Mouse (Mus musculus): ENCODE data around the gene Sit1. TPM values are rescaled to one million over a fixed set of nuclear protein-coding genes. Genes with fewer than 3 reads are reported as not detected.

Sit1 gene
- polyA plus RNA-seq, 1 experiment from 2014 or later: not detected

DNA sequence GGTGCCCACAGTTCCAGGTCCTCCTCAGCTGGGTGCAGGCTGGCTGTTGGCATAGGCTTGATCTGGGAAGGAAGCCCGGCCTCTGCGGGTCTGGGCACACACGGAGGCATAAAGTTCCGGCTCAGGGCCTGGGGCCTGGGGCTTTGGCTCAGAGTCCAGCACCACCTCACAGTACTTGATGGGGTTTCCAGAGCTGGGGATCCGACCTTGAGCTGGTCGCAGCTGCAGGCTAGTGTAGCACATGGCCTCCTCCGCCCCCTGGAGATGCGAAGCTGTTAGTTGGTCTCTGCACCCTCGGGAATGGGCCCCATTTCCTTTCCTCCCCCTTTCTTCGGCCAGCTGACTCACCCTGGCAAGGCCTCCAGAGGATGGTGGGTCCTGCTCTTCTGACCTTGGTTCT lies 943 bp downstream of the Sit1 start:
- Histone ChIP-seq H3K9ac (ENCODE audit: low read depth, low read length) (no peak overlapping the region), H3K9me3 (ENCODE audit: control insufficient read depth, low read length) (no peaks in the 10 kb centered on the region), H3K4me1 (ENCODE audit: control insufficient read depth, insufficient read depth, low read length) (peaks cover 3% of the 10 kb centered on the region; the same call in 1 of the 2 replicates), H3K36me3 (ENCODE audit: control insufficient read depth, insufficient read depth, low read length) (no peaks in the 10 kb centered on the region), H3K27ac (ENCODE audit: low read depth, low read length) (no peak overlapping the region), H3K27me3 (ENCODE audit: control insufficient read depth, insufficient read depth, low read length) (no peaks in the 10 kb centered on the region), H3K4me3 (ENCODE audit: low read length) (no peak overlapping the region), H3K4me2 (replicated peaks; ENCODE audit: low read depth, low read length) (no peak overlapping the region)
- 67% methylated on average over 10 of the region's 10 CpGs for WGBS
- ATAC-seq (ENCODE audit: low FRiP score, low TSS enrichment): no peak

DNA sequence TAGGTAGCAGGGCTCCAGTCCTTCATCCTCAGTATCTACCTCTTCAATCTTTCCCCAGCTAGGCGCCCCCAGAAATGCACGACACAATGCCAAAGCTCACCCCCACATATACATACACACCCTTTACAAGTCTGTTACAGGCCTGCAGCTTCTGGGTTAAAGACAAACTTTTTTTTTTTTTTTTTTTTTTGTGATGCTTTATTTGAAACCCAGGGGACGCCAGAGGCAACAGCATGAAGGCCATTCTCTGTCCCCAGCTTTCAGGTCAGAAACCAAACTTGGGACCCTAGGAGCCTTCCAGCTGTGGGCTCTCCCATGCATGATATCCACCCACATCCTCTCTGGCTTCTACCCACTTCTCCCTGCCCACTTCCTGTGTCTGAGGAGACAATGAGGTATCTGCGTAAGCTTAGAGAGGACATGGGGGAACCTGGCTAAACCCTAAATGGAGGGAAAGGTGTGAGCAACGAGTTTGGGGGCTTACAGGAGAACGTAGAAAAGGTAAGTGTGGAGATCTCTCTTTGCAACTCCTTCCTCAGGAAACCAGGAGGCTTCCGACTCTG lies 1.6 kb downstream of the Sit1 start:
- no peak overlapping the region for H3K9ac ChIP-seq (ENCODE audit: low read depth, low read length)
- ATAC-seq (ENCODE audit: low FRiP score, low TSS enrichment): no peak
- 72% methylated on average over 7 of the region's 7 CpGs for WGBS
- no peak overlapping the region for H3K4me3 ChIP-seq (ENCODE audit: low read length)
- no peaks in the 10 kb centered on the region for H3K36me3 ChIP-seq (ENCODE audit: control insufficient read depth, insufficient read depth, low read length)
- no peaks in the 10 kb centered on the region for H3K27me3 ChIP-seq (ENCODE audit: control insufficient read depth, insufficient read depth, low read length)
- no peak overlapping the region for H3K27ac ChIP-seq (ENCODE audit: low read depth, low read length)
- no peaks in the 10 kb centered on the region for H3K9me3 ChIP-seq (ENCODE audit: control insufficient read depth, low read length)
- no peak overlapping the region for H3K4me2 ChIP-seq (replicated peaks; ENCODE audit: low read depth, low read length)
- peaks cover 3% of the 10 kb centered on the region; the same call in 1 of the 2 replicates for H3K4me1 ChIP-seq (ENCODE audit: control insufficient read depth, insufficient read depth, low read length)

DNA sequence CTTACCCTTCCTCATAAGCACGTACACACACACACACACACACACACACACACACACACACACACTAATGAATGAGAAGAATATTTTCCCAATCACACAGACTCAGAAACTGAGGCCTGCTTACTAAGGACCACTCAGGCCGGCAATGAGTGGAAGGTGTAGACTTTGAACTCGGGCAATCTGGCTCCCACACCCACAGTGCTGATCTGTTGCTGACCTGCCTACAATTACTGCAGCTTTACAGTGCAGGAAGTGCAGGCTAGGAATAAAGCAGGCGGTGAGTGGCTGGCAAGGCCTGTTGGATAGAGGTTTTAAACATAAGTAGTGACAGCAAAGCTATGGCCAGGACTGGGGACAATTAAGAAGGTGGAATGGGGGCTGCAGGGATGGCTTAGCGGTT lies 2.5 kb downstream of the Sit1 start:
- Histone ChIP-seq H3K4me2 (replicated peaks; ENCODE audit: low read depth, low read length) (no peak overlapping the region), H3K36me3 (ENCODE audit: control insufficient read depth, insufficient read depth, low read length) (no peaks in the 10 kb centered on the region), H3K4me1 (ENCODE audit: control insufficient read depth, insufficient read depth, low read length) (peaks cover 3% of the 10 kb centered on the region; the same call in 1 of the 2 replicates), H3K27ac (ENCODE audit: low read depth, low read length) (no peak overlapping the region), H3K27me3 (ENCODE audit: control insufficient read depth, insufficient read depth, low read length) (no peaks in the 10 kb centered on the region), H3K9me3 (ENCODE audit: control insufficient read depth, low read length) (no peaks in the 10 kb centered on the region), H3K9ac (ENCODE audit: low read depth, low read length) (no peak overlapping the region), H3K4me3 (ENCODE audit: low read length) (no peak overlapping the region)
- WGBS: 82% methylated on average over 5 of the region's 5 CpGs
- ATAC-seq (ENCODE audit: low FRiP score, low TSS enrichment): no peak

DNA sequence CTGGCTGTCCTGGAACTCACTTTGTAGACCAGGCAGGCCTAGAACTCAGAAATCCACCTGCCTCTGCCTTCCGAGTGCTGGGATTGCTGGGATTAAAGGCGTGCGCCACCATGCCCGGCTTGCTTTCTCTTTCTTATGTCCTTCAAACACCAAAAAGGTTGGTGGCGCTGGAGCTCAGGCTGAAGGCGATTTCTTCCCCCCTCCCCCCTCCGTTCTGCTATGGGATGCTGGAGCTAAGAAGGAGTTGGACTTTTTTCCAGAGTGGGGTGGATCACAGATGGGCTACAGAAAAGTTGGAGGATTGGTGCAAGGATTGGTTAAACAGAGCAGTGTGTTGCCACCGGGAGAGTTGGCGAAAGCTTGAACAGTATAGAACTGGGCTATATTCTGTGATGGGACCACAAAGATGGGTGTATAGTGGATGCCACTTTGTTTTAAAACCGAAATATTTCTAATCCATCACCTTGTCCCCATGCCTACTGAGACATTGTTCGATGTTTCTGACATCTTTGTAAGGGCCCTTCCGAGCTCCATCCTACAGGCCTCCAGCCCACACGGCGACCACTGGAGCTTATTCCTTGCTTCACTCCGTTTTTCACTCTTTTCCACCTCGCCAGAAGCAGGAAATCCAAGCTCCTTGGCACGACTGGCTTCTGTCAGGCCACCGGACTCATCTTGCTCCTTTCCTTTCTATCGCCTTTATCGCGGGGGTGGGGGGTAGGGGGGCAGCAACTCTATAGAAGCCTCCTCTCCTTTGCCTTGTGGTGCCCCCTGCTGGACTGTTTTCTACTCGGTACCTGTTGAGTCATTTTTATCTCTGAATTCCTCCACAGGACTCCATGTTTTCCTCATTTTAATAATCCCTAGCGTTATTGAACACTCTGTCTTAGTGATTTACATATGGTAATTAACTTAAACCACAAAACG lies 4.4 kb downstream of the Sit1 start:
- Histone ChIP-seq H3K27ac (ENCODE audit: low read depth, low read length) (no peak overlapping the region), H3K27me3 (ENCODE audit: control insufficient read depth, insufficient read depth, low read length) (no peaks in the 10 kb centered on the region), H3K9ac (ENCODE audit: low read depth, low read length) (no peak overlapping the region), H3K9me3 (ENCODE audit: control insufficient read depth, low read length) (no peaks in the 10 kb centered on the region), H3K4me1 (ENCODE audit: control insufficient read depth, insufficient read depth, low read length) (peaks cover 3% of the 10 kb centered on the region; the same call in 1 of the 2 replicates), H3K4me3 (ENCODE audit: low read length) (no peak overlapping the region), H3K36me3 (ENCODE audit: control insufficient read depth, insufficient read depth, low read length) (no peaks in the 10 kb centered on the region), H3K4me2 (replicated peaks; ENCODE audit: low read depth, low read length) (no peak overlapping the region)
- 51% methylated on average over 24 of the region's 24 CpGs for whole genome bisulfite sequencing
- no peak for ATAC-seq (ENCODE audit: low FRiP score, low TSS enrichment)

DNA sequence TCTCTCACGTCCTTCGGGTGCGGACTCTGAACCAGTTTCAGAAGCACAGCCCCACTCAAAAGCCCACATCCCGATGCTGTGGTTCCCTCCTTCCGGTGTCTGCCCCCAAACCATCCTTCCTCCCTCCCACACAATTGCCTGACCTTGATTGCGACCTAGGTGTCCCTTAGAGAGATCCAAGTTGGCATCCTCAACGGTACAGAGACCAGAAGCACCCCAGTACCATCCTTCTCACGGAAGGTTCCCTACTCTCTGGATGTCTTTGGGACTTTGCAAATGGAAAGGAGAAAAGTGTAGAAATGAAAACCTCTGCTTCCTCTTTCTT lies 5.0 kb downstream of the Sit1 start:
- no peak for ATAC-seq (ENCODE audit: low FRiP score, low TSS enrichment)
- Histone ChIP-seq H3K4me2 (replicated peaks; ENCODE audit: low read depth, low read length) (peak overlapping the region; percentile 40), H3K9ac (ENCODE audit: low read depth, low read length) (peak overlapping the region; percentile 40; the same call in 1 of the 2 replicates), H3K9me3 (ENCODE audit: control insufficient read depth, low read length) (no peaks in the 10 kb centered on the region), H3K27me3 (ENCODE audit: control insufficient read depth, insufficient read depth, low read length) (no peaks in the 10 kb centered on the region), H3K36me3 (ENCODE audit: control insufficient read depth, insufficient read depth, low read length) (no peaks in the 10 kb centered on the region), H3K4me1 (ENCODE audit: control insufficient read depth, insufficient read depth, low read length) (peaks cover 3% of the 10 kb centered on the region; the same call in 1 of the 2 replicates), H3K4me3 (ENCODE audit: low read length) (peak overlapping the region; percentile 25), H3K27ac (ENCODE audit: low read depth, low read length) (no peak overlapping the region)
- WGBS: 51% methylated on average over 8 of the region's 8 CpGs

DNA sequence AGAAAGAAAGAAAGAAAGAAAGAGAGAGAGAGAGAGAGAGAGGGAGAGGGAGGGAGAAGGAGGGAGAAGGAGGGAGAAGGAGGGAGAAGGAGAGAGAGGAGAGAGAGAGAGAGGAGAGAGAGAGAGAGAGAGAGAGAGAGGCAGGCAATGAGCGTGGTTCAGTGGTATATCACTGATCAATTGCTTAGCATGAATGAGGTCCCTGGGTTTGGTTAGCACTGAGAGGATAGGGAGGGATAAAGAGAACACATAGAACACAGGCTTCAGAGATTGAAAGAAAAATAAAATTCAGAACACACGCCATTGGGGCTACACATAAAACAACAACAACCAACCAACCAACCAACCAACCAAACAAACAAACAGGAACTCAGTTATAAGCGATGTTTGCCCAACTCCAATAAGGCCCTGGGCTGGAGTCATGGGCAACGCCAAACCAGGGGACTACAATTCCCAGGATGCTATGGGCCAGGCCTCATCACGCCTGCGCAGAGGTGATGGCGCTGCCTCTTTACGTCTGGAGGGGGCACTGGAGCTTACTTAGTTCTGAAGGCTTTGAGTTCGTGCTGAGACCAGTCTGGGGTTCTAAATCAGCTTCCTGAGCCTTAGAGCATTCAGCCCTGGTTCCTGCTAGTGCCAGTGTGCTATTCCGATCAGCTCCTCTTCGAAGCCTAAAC lies 5.5 kb downstream of the Sit1 start:
- WGBS: 17% methylated on average over 11 of the region's 11 CpGs

DNA sequence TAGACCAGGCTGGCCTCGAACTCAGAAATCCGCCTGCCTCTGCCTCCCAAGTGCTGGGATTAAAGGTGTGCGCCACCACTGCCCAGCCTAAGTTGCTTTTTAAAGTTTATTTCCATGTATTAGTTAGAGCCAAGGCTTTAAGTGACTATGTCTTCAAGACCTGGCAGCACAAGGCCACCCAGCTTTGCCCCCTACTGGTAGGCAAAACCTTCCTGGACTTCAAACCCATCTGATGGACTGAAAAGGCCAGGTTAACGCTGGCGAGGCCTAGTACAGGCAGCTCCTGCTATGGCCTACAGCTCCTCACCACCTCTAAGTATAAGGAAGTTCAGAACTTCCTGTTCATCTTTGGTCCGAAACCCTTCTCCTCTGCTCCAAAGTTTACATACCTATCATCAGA lies 6.9 kb downstream of the Sit1 start:
- no peak for ATAC-seq (ENCODE audit: low FRiP score, low TSS enrichment)
- WGBS: 91% methylated on average over 6 of the region's 6 CpGs
- no peak overlapping the region for H3K27ac ChIP-seq (ENCODE audit: low read depth, low read length)
- no peaks in the 10 kb centered on the region for H3K9me3 ChIP-seq (ENCODE audit: control insufficient read depth, low read length)
- no peaks in the 10 kb centered on the region for H3K36me3 ChIP-seq (ENCODE audit: control insufficient read depth, insufficient read depth, low read length)
- no peak overlapping the region for H3K4me2 ChIP-seq (replicated peaks; ENCODE audit: low read depth, low read length)
- H3K9ac ChIP-seq (ENCODE audit: low read depth, low read length): no peak overlapping the region
- no peaks in the 10 kb centered on the region for H3K27me3 ChIP-seq (ENCODE audit: control insufficient read depth, insufficient read depth, low read length)
- H3K4me3 ChIP-seq (ENCODE audit: low read length): no peak overlapping the region
- peaks cover 3% of the 10 kb centered on the region; the same call in 1 of the 2 replicates for H3K4me1 ChIP-seq (ENCODE audit: control insufficient read depth, insufficient read depth, low read length)

More for the DNA sequence above, 5.5 kb downstream of the Sit1 start:
- Histone ChIP-seq H3K27ac (ENCODE audit: low read depth, low read length) (no peak overlapping the region), H3K27me3 (ENCODE audit: control insufficient read depth, insufficient read depth, low read length) (no peaks in the 10 kb centered on the region), H3K9me3 (ENCODE audit: control insufficient read depth, low read length) (no peaks in the 10 kb centered on the region), H3K4me3 (ENCODE audit: low read length) (peak overlapping the region; percentile 25), H3K36me3 (ENCODE audit: control insufficient read depth, insufficient read depth, low read length) (no peaks in the 10 kb centered on the region), H3K9ac (ENCODE audit: low read depth, low read length) (peak overlapping the region; percentile 40; the same call in 1 of the 2 replicates), H3K4me1 (ENCODE audit: control insufficient read depth, insufficient read depth, low read length) (peaks cover 3% of the 10 kb centered on the region; the same call in 1 of the 2 replicates), H3K4me2 (replicated peaks; ENCODE audit: low read depth, low read length) (peak overlapping the region; percentile 40)
- peak; percentile 92 for ATAC-seq (ENCODE audit: low FRiP score, low TSS enrichment)

DNA sequence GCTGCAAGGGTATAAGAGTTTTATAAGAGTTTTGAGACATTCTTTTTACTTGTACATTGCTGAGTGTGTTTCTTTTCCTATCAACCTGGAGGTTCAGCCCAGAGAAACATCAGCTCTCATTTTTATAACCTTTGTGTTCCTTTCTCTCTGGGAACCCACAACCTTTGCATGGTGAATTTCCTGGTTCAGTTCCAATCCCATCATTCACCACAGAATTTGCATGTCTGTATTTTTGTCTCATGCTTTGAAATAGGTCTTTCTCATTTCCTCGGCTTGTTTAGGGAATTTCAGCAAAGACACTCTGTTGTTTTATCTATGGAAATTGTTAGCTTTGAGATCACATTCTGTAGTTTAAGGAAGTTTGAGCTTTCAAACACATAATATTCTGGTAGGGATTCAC lies 9.9 kb downstream of the Sit1 start:
- Histone ChIP-seq H3K4me2 (replicated peaks; ENCODE audit: low read depth, low read length) (no peak overlapping the region), H3K4me3 (ENCODE audit: low read length) (no peak overlapping the region), H3K9me3 (ENCODE audit: control insufficient read depth, low read length) (no peaks in the 10 kb centered on the region), H3K9ac (ENCODE audit: low read depth, low read length) (no peak overlapping the region), H3K4me1 (ENCODE audit: control insufficient read depth, insufficient read depth, low read length) (peaks cover 3% of the 10 kb centered on the region; the same call in 1 of the 2 replicates), H3K27me3 (ENCODE audit: control insufficient read depth, insufficient read depth, low read length) (no peaks in the 10 kb centered on the region), H3K36me3 (ENCODE audit: control insufficient read depth, insufficient read depth, low read length) (no peaks in the 10 kb centered on the region), H3K27ac (ENCODE audit: low read depth, low read length) (no peak overlapping the region)
- no peak for ATAC-seq (ENCODE audit: low FRiP score, low TSS enrichment)
- WGBS: 73% methylated on average over 1 of the region's 1 CpGs
